Mouse (Mus musculus) layer of hippocampus, adult 2 months (tissue): ENCODE data around the gene Olfr355. TPM values are rescaled to one million over a fixed set of nuclear protein-coding genes. Genes with fewer than 3 reads are reported as not detected.

ENCODE experiments used
- DNase-seq, 2 experiments: peaks; one replicate each; pipeline ENCODE4 v3.0.0; 2022; ENCODE audit warnings: low spot score in 2 of 2
- H3K27ac ChIP-seq: fragments of 200-600 bp; 2 replicates; pipeline ENCODE4 v1.8.1; 2022
- H3K4me3 ChIP-seq: fragments of 200-600 bp; 2 replicates; pipeline ENCODE4 v1.8.1; 2022; ENCODE audit warnings: mild to moderate bottlenecking
- CTCF ChIP-seq: fragments of 200-600 bp; conservative IDR thresholded peaks from 2 replicates; pipeline ENCODE4 v1.8.1; 2022; ENCODE audit warnings: antibody characterized with exemption, mild to moderate bottlenecking, moderate library complexity
- long read RNA-seq, 2 experiments: library from polyadenylated mRNA; stranded (forward); transcript quantifications; one replicate each; pipeline ENCODE4 v2.0.0; 2021; ENCODE audit warnings: borderline mapping rate in 2 of 2
- total RNA-seq, 2 experiments: library from RNA; stranded (reverse); gene quantifications; 2 replicates each; pipeline ENCODE4 v1.2.3; 2021

The Olfr355 gene
- not detected for total RNA-seq
- long read RNA-seq, experiment 1 = 0 reads
- long read RNA-seq, experiment 2 = 0 reads

DNA sequence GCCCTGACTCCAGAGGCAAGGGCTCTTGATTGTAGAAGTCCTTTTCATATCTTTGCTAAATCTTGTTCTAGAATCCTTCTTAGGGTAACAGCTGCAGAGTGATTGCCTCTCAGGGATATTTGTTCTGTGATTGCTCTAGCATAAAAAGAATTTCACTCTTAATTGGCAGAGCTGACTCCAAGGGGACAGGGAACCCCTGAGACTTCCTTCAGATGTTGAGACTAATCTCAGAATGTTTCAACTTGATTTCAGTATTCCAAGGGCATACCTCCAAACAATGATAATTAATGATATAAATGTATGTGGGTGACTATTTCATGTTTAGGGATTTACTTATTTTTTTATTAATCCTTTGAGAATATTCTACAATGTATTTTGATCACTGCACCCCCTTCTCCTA lies at the start of gene Olfr355:
TSS of gene Olfr355 (minus strand) at position 101 of the 400 bp plus-strand sequence.
- no peak for DNase-seq
- no peak for TF ChIP-seq CTCF
- H3K27ac ChIP-seq = no peak within 1 kb of the TSS
- H3K4me3 ChIP-seq = no peak within 1 kb of the TSS

DNA sequence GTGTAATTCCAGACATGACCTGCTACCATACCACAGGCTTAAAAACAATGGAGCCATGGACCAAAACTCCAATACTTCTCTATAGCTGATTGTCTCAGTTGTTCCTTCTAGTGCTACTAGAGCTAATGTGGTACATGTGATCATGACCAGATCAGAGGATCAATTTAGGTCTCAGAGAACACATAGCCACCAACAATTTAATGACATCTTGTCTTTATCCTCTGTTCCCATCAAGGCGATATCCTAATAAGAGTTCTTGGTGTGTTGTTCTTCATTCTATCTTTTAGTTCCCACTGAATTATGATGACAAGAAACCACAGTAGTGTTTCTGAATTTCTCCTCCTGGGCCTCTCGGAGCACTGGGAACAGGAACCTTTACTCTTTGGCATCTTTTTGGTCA lies 8.1 kb upstream of the Olfr355 start, which contains the start of gene Olfr356:
TSS of gene Olfr356 (plus strand) at position 301 of the 400 bp plus-strand sequence.
- Histone ChIP-seq H3K27ac (no peak within 1 kb of the TSS), H3K4me3 (no peak within 1 kb of the TSS)
- DNase-seq = no peak
- TF ChIP-seq CTCF = no peak

DNA sequence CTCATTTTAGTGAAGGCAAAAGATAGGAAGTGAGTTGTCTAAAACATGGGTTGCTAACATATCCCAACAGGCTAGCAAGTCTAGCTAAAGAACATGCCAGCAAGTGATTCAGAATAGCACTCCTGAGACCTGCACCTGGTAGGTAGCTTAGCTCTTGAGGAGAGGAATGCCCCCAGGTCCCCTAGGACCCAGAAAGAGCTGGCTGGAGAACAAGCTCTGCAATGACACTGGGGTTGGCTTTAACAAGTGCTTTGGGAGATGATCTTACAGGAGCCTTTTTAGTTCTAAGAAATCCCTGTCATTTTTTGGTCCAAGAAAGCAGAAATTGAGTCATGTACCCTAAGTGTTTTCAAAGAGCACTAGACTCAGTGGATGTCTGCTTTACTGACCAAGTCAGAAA lies 23.3 kb downstream of the Olfr355 start, which contains the start of gene Olfr354:
TSS of gene Olfr354 (plus strand) at position 301 of the 400 bp plus-strand sequence.
- Histone ChIP-seq H3K27ac (no peak within 1 kb of the TSS), H3K4me3 (no peak within 1 kb of the TSS)
- TF ChIP-seq CTCF = no peak
- DNase-seq = no peak

DNA sequence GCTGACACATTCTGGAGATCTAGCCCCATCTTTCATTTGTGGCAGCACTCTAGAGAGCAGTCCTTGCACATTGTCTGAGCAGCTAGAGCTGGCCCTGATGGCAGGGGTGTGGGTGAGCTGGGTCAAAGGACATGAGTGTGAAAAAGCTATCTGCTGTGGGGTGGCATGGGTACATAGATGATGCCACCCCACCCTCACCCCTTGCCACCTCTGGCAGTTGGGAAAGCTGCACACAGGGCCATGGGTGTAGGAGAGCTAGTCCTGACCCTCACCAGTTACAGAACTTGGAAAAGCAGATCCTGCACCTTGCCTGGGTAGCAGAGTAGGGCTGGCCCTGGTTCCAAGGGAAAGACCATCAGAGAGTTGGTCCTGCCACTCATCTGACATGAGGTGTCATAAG lies 31.6 kb downstream of the Olfr355 start:
- no peak for DNase-seq
- TF ChIP-seq CTCF = no peak
- H3K4me3 ChIP-seq = no peak overlapping the region
- H3K27ac ChIP-seq = no peak overlapping the region

DNA sequence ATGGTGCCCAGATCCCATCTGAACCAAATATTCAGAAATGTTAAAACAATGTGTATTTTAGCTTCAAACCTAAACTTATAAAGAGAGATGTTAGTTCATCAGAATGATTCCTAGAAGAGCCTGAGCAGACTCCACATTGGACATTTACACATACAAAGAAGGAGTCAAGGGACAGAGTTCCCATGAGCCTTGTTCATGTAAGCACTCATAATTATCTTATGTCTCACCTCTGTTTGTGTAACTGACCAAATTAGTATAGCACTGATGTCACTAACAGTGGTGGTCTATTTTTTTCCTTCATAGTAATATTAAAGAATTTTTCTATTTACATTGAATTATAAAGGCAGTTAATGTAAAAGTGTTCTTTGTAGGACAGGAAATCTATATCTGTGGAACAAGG lies 35.9 kb downstream of the Olfr355 start, which contains the start of gene Olfr353:
TSS of gene Olfr353 (minus strand) at position 101 of the 400 bp plus-strand sequence.
- H3K4me3 ChIP-seq = no peak within 1 kb of the TSS
- H3K27ac ChIP-seq = no peak within 1 kb of the TSS
- no peak for TF ChIP-seq CTCF
- DNase-seq = no peak

Other genes with a start within 250 kb of the Olfr355 start
- gene Olfr346, start 243.1 kb downstream of the Olfr355 start, total RNA-seq = not detected
- gene Olfr347, start 197.0 kb downstream of the Olfr355 start, total RNA-seq = not detected
- not detected for gene Olfr348, start 144.6 kb downstream of the Olfr355 start, total RNA-seq
- gene Olfr50, start 138.4 kb downstream of the Olfr355 start, total RNA-seq = not detected
- not detected for gene Olfr3, start 111.9 kb downstream of the Olfr355 start, total RNA-seq
- not detected for gene Olfr350, start 82.6 kb downstream of the Olfr355 start, total RNA-seq
- gene Olfr351, start 66.2 kb downstream of the Olfr355 start, total RNA-seq = not detected
- gene Olfr352, start 60.4 kb downstream of the Olfr355 start, total RNA-seq = not detected
- gene Olfr353, start 36.0 kb downstream of the Olfr355 start, total RNA-seq = not detected
- gene Olfr354, start 23.2 kb downstream of the Olfr355 start, total RNA-seq = not detected
- not detected for gene Olfr356, start 8.2 kb upstream of the Olfr355 start, total RNA-seq
- not detected for gene Olfr357, start 64.9 kb upstream of the Olfr355 start, total RNA-seq
- gene Olfr358, start 80.4 kb upstream of the Olfr355 start, total RNA-seq = not detected
- gene Olfr360, start 136.8 kb upstream of the Olfr355 start, total RNA-seq = not detected
- not detected for gene Olfr361, start 160.4 kb upstream of the Olfr355 start, total RNA-seq
- not detected for gene Olfr362, start 189.0 kb upstream of the Olfr355 start, total RNA-seq
- not detected for gene Olfr364-ps1, start 210.4 kb upstream of the Olfr355 start, total RNA-seq